Mouse (Mus musculus) testis, postnatal 10 days (tissue): ENCODE results near the gene Gapdh.

Experiments
- DNase-seq: peaks from one replicate; pipeline ENCODE4 v3.0.0; 2021; ENCODE audit warnings: low spot score

The Gapdh gene

DNA sequence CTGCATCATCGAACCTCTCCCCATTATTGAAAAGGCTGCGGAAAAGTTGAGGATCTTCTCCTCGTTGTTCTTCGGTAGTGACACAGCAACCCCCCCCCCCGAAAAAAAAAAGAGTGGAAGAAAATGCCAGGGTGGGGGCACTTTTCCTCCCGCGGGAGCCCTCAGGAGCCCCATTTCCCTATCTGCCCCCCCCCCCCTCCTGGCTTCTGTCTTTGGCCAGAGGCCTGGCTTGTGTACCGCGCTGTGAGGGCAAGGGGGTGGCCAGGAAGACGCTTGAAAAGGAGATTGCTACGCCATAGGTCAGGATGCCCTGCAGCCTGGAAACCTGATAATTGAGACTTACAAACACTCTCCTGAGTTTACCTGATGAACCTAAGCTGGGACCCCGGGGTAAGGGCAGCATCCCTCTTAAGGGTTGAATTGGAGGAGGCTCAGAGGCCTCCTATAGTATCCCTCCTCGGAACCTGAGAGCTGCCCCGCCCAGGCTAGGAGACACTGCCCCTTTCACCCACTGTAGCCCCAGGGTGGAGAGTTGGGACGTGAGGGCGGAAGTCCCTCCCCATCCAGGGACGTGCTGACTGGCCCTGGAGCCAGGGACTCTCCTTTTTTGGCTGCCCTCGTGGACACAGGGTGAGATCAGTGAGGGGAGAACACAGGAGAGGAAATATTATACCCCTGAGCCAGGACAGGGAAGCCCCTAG, at the start of gene Gapdh:
Gene Gapdh, minus strand, starts transcription at position 417 of the 701 bp plus-strand sequence.
- peak; percentile 79 for DNase-seq

DNA sequence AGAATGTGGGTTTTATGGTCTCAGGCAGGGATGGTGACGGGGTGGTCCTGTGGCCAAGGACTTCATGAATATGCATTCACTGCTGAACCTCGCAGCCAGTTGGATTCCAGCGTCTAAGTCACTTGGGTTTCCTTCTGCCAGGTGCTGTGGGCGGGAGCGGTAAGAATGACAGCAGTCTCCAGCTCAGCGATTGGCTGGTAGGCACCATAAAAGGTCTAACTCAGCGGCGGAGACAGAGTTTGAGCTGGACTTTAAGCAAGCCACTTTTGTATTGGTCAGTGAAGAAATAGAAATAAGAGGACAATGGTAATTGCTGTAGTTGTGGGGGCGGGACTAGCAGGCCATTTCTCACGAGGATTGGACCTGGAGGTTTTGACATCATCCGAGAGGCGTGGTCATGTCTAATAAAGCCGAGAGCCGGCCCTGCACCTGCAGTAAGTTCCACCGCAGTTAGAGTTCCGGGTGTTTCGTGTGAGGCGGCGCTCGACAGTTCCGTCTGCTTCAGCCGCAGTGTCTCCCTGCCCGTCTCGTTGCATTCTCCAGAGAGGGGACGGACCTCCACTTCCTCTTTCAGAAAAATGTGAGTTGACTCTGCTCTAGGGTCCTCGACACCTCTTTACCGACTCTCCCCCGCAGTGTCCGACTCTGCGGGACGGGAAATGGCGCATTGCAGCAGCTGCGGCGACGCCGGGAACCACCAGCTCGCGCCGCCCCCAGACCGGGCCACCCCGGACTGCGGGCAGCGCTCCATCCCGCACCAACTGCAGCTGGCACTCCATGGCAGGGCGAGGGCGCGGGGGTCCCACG, 49.1 kb upstream of the Gapdh start, which contains the start of gene Vamp1:
Gene Vamp1, plus strand, starts transcription at position 404 of the 807 bp plus-strand sequence.
- DNase-seq, result peak; percentile 93

DNA sequence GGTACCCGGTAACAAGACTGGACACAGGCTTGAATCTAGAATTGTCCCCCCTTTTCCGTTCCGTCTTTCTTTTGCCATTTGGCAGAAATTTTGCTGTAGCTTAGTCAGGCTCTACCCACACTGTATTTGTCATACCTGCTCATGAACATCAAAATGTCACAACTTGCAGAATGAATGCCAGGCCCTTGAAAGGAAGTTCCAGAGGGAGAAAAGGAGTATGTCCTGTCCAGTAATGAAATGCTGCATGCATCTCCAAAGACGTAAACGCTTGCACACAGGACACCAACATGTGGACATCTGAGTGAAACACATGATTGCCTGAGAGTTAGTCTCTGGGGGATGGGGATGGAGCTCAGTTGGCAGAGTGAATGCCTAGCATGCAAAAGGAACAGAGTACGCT, 47.4 kb upstream of the Gapdh start:
- DNase-seq, result no peak

DNA sequence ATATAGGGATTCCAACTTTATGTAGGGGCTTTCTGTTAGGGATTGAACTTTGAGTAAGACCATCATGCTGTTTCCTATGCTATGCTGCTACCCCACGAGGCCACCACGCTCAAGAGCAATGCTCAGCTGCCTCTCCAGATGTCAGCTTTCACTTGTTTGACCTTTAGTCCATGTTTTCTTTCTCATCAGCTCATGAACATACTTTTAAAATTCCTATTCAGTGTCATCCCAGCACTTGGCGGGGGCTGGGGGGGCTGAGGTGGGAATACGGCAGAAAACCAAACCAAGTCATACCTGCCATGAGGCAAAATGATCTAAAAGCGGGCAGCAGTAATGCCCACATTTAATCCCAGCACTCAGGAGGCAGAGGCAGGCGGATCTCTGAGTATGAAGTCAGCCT, 46.9 kb upstream of the Gapdh start:
- DNase-seq, result no peak

DNA sequence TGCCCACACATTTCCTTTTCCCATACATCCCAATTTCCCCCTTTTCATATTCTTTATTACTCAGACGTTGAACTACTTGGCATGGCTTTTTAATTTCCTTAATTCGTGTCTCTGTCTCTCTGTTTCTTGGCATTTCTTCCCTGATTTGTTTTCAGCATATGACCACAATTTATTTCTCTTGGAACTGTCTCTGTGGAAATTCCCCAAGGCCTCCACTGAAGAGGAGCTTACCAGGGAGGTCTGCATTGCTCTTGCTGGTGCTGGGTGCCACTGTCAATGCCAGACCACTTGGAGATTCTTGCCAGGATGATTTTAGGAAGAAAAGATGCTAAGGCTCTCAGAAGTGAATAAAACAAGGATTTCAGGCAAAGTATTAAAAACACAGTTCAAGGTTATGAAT, 46.4 kb upstream of the Gapdh start:
- no peak for DNase-seq

DNA sequence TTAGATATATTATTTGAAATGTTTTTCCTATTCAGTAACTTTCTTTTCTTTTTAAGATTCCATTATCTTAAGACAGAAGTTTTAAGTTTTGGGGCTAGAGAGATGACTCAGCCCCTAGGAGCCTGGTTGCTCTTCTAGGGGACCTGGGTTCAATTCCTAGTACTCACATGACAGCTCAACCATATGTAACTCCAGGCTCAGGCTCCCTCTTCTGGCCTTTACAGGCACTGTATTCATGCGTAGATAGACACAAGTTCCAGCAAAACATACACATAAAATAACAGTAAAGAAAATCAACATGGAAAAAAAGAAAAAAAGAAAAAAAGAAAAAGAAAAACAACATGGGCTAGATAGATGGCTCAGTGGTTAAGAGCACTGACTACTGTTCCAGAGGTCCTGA, 44.2 kb upstream of the Gapdh start:
- DNase-seq, result no peak

DNA sequence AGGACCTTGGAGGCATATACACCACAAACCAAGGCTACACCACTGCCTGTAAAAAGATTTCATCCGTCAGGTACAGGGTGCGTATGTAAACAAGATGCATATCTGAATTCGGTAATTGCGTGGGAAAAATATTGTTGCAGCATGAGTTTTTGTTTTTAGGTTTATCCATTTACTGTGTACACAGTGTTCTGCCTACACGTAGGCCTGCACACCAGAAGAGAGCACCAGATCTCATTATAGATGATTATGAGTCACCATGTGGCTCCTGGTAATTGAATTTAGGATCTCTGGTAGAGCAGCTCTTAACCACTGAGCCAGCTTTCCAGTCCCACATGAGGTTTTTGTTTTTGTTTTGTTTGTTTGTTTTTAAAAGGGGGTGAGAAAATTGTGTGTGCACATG, 30.9 kb upstream of the Gapdh start:
- no peak for DNase-seq

DNA sequence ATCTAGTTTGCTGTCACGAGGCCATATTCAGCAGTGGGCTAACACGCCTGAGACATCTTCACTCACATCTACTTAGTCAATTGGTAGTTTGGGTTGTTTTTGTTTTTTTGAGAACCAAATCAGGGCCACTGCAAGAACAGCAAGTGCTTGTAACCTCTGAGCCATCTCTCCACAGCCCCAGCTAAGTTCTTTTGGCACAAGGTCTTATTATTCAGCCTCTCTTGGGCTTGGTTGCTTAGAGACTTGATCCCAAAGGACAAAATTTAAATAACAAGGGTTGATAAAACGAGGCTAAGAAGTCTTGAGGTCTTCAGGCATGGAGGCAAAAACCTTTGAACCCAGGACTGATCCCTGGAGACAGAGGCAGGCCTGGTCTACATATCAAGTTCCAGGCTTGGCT, 30.0 kb upstream of the Gapdh start:
- DNase-seq, result no peak

DNA sequence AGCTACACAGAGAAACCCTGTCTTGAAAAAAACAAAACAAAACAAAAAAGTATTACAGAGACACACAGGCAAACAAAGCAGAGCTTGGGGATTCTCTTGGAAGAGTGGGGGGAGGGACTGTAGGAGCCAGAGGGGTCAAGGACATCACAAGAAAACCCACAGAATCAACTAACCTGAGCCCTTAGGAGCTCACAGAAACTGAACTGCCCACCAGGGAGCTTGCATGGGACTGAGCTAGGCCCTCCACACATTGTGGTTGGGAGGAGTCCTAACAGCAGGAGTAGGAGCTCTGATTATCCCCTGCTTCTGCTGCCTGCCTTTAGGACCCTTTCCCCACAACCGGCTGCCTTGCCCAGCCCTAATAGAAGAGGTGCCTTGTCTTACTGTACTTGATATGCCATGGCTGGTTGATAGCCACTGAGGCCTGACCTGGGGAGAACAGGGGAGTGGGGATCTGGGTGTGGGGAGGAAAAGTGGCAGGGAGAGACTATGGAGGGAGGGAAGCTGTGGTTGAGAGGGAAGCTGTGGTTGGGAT, 29.3 kb upstream of the Gapdh start:
- no peak for DNase-seq

DNA sequence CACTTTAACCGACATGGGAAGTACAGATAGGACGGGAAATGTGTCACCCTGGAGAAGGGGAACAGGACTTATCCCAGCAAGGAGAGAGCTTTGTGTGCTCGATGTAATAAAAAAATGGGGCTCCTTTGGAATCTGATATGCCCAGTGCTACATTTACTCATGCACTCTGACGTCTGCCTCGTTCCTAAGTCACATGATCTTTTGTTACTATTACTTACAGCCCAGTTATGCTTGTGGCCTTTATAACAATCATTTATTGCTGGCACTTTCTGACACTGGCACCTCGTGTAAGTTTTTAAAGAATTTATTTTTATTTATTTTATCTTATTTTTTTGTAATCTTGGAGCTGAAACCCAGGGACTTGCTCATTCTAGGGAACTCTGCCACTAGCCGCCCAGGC, 27.1 kb upstream of the Gapdh start:
- DNase-seq, result no peak

DNA sequence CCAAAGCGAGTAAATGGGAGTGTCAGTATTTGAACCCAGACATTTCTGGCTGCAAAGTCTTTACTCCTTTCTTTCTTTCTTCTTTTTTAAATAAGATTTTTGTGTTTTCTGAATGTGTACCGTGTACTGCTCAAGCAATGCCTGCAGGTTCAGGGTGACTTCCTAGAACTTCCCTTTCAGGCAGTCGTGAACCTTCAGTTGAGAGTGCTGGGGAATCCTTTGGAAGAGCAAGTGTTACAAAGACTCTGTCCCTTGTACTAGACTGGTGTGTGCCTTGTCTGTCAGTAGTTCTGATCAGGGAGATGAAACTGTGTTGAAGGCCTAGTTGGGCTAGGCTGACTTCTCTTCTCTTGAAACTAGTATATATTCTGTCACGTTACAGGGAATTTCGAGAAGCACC, 26.6 kb upstream of the Gapdh start:
- DNase-seq, result no peak

DNA sequence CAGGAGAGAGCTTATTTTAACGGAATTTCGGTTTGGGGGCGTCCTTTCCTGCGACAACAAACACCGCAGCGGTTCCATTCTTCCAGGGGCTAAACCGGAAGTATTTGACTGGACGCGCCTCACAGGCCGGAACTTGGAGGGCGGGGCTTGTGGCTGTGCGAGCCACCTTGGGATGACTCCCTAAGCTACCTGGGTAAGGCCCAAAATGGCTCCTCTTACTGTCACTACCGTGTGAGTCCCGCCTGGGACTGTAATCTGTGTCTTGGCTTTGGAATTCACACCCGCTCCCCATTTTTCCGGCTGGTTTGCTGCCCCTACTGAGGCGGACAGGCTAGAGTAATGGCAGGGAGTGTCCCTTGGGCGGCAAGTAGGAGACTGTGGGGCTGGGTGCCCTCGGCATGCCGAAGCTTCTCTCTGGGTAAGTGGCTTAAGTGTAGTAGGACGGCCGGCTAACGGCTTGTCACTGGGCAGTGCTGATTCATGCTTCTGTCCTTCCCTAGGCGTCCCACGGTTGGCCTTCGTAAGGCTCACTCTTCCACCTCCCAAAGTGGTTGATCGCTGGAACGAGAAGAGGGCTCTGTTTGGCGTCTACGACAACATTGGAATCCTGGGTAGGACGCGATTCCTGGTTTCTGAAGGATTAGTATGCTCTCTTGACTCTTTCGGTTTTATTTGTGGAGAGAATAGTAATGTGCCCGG, 25.9 kb upstream of the Gapdh start:
- DNase-seq, result peak; percentile 95

DNA sequence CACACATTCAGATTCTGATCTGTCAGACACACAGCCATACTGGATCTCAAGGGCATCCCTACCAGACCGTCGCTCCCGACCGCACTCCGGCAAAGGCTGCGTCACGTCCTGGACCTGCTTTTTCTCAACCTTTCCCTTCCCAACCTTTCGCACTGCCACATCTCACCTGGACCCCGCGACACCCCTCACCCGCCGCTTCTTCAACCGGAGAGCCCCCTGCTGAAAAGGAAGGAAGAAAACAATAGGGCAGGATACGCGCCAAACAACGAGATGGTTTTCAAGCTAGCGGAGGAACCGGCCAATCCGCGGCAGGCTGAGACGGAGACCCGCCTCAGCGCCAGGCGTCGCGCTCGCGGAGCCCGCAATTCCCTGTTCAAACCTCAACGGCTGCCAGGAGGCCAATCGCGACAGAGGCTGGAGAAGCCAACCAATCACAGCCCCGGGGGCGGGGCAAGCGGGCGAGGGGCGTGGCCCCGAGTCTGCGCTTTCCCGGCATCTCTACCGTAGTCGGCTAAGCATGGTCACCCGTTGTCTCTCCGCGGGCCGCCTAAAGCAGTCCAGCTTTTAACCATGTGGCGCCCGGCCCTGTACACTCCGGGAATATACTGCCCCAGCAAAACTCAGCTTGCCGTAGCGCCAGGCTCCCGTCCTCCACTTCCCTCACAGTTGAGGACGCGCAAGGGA, 25.2 kb upstream of the Gapdh start, which contains the start of the genes Ncapd2 and Mrpl51:
Gene Ncapd2, minus strand, starts transcription at position 370 of the 684 bp plus-strand sequence.
Gene Mrpl51, plus strand, starts transcription at position 470 of the 684 bp plus-strand sequence.
- peak; percentile 99 for DNase-seq

DNA sequence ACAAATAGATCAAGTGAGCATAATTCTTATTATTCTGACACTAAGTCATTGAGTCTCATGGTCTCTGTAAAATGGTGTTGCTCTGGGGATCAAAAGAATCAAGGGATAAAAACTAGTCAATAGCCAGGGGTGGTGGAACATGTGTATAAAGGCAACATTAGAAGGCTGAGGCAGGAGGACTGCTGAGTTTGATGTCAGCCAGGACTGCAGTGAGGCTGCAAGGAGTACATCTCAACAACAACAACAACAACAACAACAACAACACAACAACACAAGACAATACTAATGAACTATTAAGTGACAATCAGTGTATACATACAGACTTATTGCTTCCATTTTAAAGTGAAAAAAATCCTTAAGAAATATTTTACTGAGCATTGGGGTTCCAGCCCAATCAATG, 24.5 kb upstream of the Gapdh start:
- DNase-seq, result no peak

DNA sequence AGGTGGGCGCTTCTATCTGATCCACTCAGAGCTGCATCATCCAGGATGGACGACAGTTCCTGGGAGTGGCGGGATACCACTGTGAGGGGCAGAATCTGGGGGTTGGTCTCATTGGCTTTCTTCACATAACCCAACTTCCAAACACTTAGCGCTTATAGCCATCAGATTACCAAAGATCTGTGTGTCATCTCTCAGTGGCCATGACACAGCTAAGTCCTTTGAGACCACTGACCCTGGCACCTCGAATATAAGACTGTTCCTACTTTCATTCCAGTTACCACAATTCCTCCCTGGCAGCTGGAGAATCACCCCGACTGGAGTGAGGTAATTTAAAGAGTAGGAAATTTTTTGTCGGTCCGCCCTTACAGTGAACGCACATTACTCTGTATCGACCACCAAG, 19.9 kb upstream of the Gapdh start:
- no peak for DNase-seq

DNA sequence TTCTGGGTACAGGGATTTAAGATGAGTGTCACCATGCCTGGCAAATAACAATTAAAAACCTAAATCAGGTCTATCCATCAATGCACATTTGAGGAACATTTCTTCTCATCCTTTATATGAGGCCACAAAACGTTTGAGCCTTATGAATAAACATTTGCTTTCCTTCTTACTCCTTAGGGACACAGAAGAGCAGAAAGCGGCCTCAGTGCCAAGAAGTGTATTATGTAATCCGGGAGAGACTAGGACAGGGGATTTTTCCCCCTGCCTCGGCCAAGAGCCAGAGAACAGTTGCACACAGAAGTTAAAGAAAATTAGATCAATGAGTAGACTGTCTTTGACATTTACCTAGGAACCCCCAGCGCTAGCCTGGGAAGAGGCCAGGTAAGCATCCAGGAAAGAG, 15.9 kb upstream of the Gapdh start:
- no peak for DNase-seq

DNA sequence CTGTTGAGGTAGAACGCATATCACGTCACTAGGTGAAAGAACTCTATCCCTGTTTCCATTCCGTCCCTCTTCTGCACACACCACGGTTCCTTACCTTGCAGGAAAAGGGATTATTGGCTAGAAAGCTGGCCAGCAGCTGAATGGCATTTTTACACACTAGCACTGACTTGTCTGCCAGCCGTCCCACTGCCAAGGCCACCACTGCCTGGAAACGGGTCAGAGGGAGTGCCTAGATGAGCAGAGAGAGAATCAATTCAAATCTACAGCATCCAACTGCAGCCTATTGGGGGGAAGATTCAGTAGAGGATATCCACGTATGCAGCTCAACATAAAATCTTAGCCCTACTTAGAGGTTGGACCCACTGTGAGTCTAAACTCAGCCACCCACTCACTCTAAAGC, 13.3 kb upstream of the Gapdh start:
- DNase-seq, result no peak

DNA sequence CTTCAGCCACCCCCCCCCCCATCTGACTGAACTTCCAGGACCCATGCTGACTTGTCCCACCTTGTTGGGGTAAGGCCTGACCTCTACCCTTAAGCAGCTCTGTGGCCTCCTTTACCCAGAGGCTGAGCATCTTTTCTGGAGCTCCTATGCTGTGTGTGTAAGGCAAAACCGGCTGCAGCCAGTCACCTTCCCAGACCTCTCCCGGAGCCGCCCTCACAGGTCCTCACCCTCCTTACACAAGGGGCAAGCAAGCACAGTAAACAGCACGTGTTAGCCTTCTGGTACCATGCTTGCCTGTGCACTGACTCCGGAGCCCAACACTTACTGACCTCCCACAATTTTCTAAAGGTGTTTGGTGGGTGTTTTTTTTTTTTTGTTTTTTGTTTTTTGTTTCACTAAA, 9.2 kb upstream of the Gapdh start:
- no peak for DNase-seq

DNA sequence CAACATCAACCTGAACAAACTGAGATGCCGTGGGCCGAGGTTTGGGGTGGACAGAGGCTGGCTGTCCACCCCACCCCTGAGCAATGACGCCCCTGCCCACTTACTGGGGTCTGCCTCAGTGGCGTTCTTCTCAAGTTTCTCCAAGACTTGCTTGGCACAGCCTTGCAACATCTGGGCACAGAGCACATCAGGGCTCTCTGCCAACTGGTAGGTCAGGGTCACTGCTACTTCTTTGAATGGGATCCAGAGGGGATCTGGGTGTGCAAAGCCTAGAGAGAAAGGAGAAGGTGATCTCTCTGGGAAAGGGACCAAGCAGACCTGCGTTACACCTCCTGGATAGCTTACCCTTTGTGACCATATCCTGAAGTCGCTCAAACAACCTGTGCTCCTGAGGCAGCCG, 7.0 kb upstream of the Gapdh start:
- no peak for DNase-seq

DNA sequence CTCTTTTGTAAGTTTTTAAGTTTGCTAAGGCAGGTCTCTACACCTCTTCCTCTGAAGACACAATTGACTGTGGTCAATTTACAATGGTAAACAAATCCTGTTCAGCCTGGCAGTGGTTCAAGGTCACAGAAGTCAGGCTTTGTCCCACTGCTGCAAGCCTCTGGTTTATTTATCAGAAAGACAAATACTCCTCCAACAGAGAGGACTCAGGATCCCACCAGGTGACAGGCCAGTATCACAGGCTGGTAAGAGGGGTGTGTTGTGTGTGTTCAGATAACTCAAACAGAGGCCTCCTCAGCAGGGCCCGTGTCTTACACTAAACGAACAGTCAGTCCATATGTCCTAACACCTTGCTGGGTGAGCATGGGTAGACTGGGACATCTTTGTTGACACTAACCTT, 6.2 kb upstream of the Gapdh start:
- DNase-seq, result no peak

DNA sequence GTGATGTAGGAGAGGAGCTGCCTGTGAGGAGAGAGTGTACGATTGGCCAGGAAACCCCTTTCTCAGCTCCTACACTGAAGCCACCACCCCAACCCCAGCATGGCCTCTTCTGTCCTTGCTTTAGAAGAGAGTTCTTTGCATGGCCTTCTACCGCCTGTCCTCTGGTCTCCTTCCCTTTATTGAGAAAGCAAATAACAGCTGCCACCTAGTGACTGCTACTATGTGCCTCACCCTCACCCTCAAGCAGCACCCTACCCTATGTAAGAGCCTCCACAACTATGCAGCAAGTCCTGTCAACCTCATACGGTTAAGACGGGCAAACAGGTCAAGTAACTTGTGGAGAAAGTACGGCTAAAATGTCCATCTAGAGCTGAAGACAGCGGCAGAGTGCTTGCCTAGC, 3.9 kb upstream of the Gapdh start:
- DNase-seq, result no peak

DNA sequence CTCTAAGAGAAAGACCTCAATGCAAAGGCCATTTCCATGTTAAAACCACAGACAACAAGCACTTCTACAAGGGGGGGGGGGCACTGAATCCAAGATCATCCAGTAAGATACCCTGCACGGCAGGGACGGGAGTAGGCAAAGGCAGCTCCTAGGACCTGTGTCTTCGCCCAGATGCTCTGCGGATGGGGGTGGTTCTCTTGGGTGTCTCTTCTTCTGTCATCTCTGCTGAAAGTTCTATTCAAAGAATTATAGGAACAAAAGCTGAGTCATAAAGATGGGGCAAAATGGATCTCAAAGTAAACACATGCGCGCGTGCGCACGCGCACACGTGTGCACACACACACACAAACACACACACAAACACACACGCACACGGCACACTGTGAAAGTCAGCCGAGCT, 1.8 kb upstream of the Gapdh start:
- DNase-seq, result no peak
